Mouse (Mus musculus): Measurements from ENCODE around the gene Bahcc1. TPM values are rescaled to one million over a fixed set of nuclear protein-coding genes. Genes with fewer than 3 reads are reported as not detected.

Gene Bahcc1
- total and polyA plus RNA-seq, 3 experiments, result 0.04 TPM; not detected in 2

GRCm38 (mm10) chr11:120185316-120186141, 47.2 kb upstream of the Bahcc1 start:
- Histone ChIP-seq H3K4me3 (replicated peaks in 1 of 3; ENCODE audit: low read depth in 2 of 3, low read length in 2 of 3, poor library complexity in 1 of 3) (no peak overlapping the region), H3K27ac (ENCODE audit: insufficient read depth, low read depth) (no peak overlapping the region), H3K79me2 (replicated peaks; ENCODE audit: control insufficient read depth, extremely low read depth, insufficient read depth, poor library complexity, severe bottlenecking) (no peaks in the 10 kb centered on the region), H3K4me1 (ENCODE audit: control insufficient read depth in 1 of 2, insufficient read depth in 2 of 2) (no peaks in the 10 kb centered on the region), H3K36me3 (replicated peaks in 1 of 2; ENCODE audit: control insufficient read depth in 1 of 2, insufficient read depth in 1 of 2, low read length in 1 of 2) (no peaks in the 10 kb centered on the region), H3K9me3 (replicated peaks; ENCODE audit: low read length) (peaks cover 28% of the 10 kb centered on the region), H3K27me3 (replicated peaks) (peaks cover 56% of the 10 kb centered on the region), H3K4me2 (ENCODE audit: insufficient read depth, low read depth, poor library complexity, severe bottlenecking) (no peak overlapping the region), H3K9ac (ENCODE audit: insufficient read depth, low read depth) (no peak overlapping the region)
- dilution Hi-C loops (cut with MboI; ENCODE audit: extremely low pct_ligation_motif_present, extremely low pct_unique_long_range_greater_than_20kb, low sequenced_read_pairs) (no loop called here), in situ Hi-C loops (cut with MboI; ENCODE audit: low pct_ligation_motif_present, low pct_unique_long_range_greater_than_20kb, low sequenced_read_pairs) (no loop called here)
- no peak for DNase-seq (ENCODE audit: extremely low read depth)
- no peak for TF ChIP-seq GABPA (IDR thresholded peaks at IDR 0.05; ENCODE audit: insufficient replicate concordance, low read depth, low read length)
- TF ChIP-seq MYC (IDR thresholded peaks at IDR 0.05; ENCODE audit: low read depth, low read length), result no peak
- no peak for TF ChIP-seq SMC3 (IDR thresholded peaks at IDR 0.05; ENCODE audit: low read depth, low read length)
- TF ChIP-seq TBP (conservative IDR thresholded peaks at IDR 0.05; ENCODE audit: low read depth, low read length), result no peak
- no peak for TF ChIP-seq MXI1 (IDR thresholded peaks at IDR 0.05; ENCODE audit: low read depth, low read length)
- no peak for TF ChIP-seq UBTF (IDR thresholded peaks at IDR 0.05; ENCODE audit: low read depth, low read length)
- no peak for TF ChIP-seq POLR2A (IDR thresholded peaks at IDR 0.05; ENCODE audit: low read depth, low read length)
- TF ChIP-seq RCOR1 (conservative IDR thresholded peaks at IDR 0.05; ENCODE audit: low read depth, low read length), result no peak
- TF ChIP-seq EP300 (IDR thresholded peaks at IDR 0.05; ENCODE audit: low read length), result no peak
- no peak for TF ChIP-seq MEF2A (IDR thresholded peaks at IDR 0.05; ENCODE audit: borderline replicate concordance, low read depth, low read length)
- TF ChIP-seq CTCF (conservative IDR thresholded peaks at IDR 0.05 in 1 of 2, IDR thresholded peaks at IDR 0.05 in 1 of 2; ENCODE audit: low read depth in 2 of 2, low read length in 2 of 2), result no peak
- no peak for TF ChIP-seq E2F4 (IDR thresholded peaks at IDR 0.05; ENCODE audit: insufficient replicate concordance, low read depth, low read length)
- no peak for TF ChIP-seq IRF4 (IDR thresholded peaks at IDR 0.05; ENCODE audit: low read depth, low read length)
- no peak for TF ChIP-seq POLR2AphosphoS2 (IDR thresholded peaks at IDR 0.05; ENCODE audit: low read depth, low read length)
- TF ChIP-seq ELF1 (IDR thresholded peaks at IDR 0.05; ENCODE audit: low read depth, low read length), result no peak
- TF ChIP-seq HCFC1 (IDR thresholded peaks at IDR 0.05; ENCODE audit: low read depth, low read length), result no peak

GRCm38 (mm10) chr11:120186145-120186740, 46.5 kb upstream of the Bahcc1 start:
- H3K9ac ChIP-seq (ENCODE audit: insufficient read depth, low read depth), result no peak overlapping the region
- TF ChIP-seq ELF1 (IDR thresholded peaks at IDR 0.05; ENCODE audit: low read depth, low read length), result no peak
- TF ChIP-seq USF2 (conservative IDR thresholded peaks at IDR 0.05; ENCODE audit: low read depth, low read length), result no peak
- no peak for TF ChIP-seq GABPA (IDR thresholded peaks at IDR 0.05; ENCODE audit: insufficient replicate concordance, low read depth, low read length)
- no peak for TF ChIP-seq MAX (IDR thresholded peaks at IDR 0.05; ENCODE audit: low read length)
- no peak for TF ChIP-seq ETS1 (conservative IDR thresholded peaks at IDR 0.05; ENCODE audit: low read depth, low read length)
- TF ChIP-seq ZC3H11A (IDR thresholded peaks at IDR 0.05; ENCODE audit: low read depth, low read length), result no peak
- no peak for TF ChIP-seq E2F4 (IDR thresholded peaks at IDR 0.05; ENCODE audit: insufficient replicate concordance, low read depth, low read length)
- TF ChIP-seq SIN3A (IDR thresholded peaks at IDR 0.05; ENCODE audit: low read length), result no peak
- TF ChIP-seq TBP (conservative IDR thresholded peaks at IDR 0.05; ENCODE audit: low read depth, low read length), result no peak
- no peak for TF ChIP-seq EP300 (IDR thresholded peaks at IDR 0.05; ENCODE audit: low read length)
- no peak for TF ChIP-seq CHD2 (IDR thresholded peaks at IDR 0.05; ENCODE audit: low read length)
- no peak for TF ChIP-seq POLR2A (IDR thresholded peaks at IDR 0.05; ENCODE audit: low read depth, low read length)
- no peak for TF ChIP-seq CTCF (conservative IDR thresholded peaks at IDR 0.05 in 1 of 2, IDR thresholded peaks at IDR 0.05 in 1 of 2; ENCODE audit: low read depth in 2 of 2, low read length in 2 of 2)
- no peak for TF ChIP-seq NELFE (IDR thresholded peaks at IDR 0.05; ENCODE audit: low read depth, low read length)
- no peak for TF ChIP-seq RAD21 (IDR thresholded peaks at IDR 0.05; ENCODE audit: low read depth, low read length)
- no peak for TF ChIP-seq ZKSCAN1 (IDR thresholded peaks at IDR 0.05; ENCODE audit: borderline replicate concordance, low read depth, low read length)
- H3K4me3 ChIP-seq (replicated peaks in 1 of 3; ENCODE audit: low read depth in 2 of 3, low read length in 2 of 3, poor library complexity in 1 of 3), result no peak overlapping the region
- peaks cover 28% of the 10 kb centered on the region for H3K9me3 ChIP-seq (replicated peaks; ENCODE audit: low read length)
- no peak overlapping the region for H3K4me2 ChIP-seq (ENCODE audit: insufficient read depth, low read depth, poor library complexity, severe bottlenecking)
- dilution Hi-C loops (cut with MboI; ENCODE audit: extremely low pct_ligation_motif_present, extremely low pct_unique_long_range_greater_than_20kb, low sequenced_read_pairs) (no loop called here), in situ Hi-C loops (cut with MboI; ENCODE audit: low pct_ligation_motif_present, low pct_unique_long_range_greater_than_20kb, low sequenced_read_pairs) (no loop called here)
- no peaks in the 10 kb centered on the region for H3K79me2 ChIP-seq (replicated peaks; ENCODE audit: control insufficient read depth, extremely low read depth, insufficient read depth, poor library complexity, severe bottlenecking)
- no peak for DNase-seq (ENCODE audit: extremely low read depth)
- H3K36me3 ChIP-seq (replicated peaks in 1 of 2; ENCODE audit: control insufficient read depth in 1 of 2, insufficient read depth in 1 of 2, low read length in 1 of 2), result no peaks in the 10 kb centered on the region
- H3K4me1 ChIP-seq (ENCODE audit: control insufficient read depth in 1 of 2, insufficient read depth in 2 of 2), result no peaks in the 10 kb centered on the region
- peaks cover 61% of the 10 kb centered on the region for H3K27me3 ChIP-seq (replicated peaks)
- H3K27ac ChIP-seq (ENCODE audit: insufficient read depth, low read depth), result no peak overlapping the region
